Mouse (Mus musculus) ES-Bruce4 (cell line): ENCODE measurements at regions not wholly inside any gene's neighbourhood (a gene's known extent, or its start where the extent isn't known, plus 50 kb on each side); places are given as distances from the start of the nearest gene placed in this dataset.

Experiments used
- H3K27ac ChIP-seq: 2 replicates; pipeline ENCODE4 v1.5.1; 2012; ENCODE audit warnings: low read length, inconsistent platforms; ENCODE audit not compliant: insufficient read depth
- H3K27me3 ChIP-seq: 2 replicates; pipeline ENCODE4 v1.6.1; 2012; ENCODE audit warnings: mild to moderate bottlenecking, low read length, inconsistent platforms; ENCODE audit not compliant: control insufficient read depth, poor library complexity, insufficient read depth, severe bottlenecking
- H3K36me3 ChIP-seq: 2 replicates; pipeline ENCODE4 v1.6.1; 2012; ENCODE audit warnings: inconsistent platforms, mild to moderate bottlenecking, low read length, moderate library complexity; ENCODE audit not compliant: control insufficient read depth, poor library complexity, insufficient read depth, severe bottlenecking
- H3K4me1 ChIP-seq: one replicate; pipeline ENCODE4 v1.8.1; 2011; ENCODE audit warnings: low read length; ENCODE audit not compliant: control insufficient read depth, insufficient read depth
- H3K4me3 ChIP-seq: 2 replicates; pipeline ENCODE4 v1.5.1; 2011; ENCODE audit warnings: low read depth, mild to moderate bottlenecking, low read length
- H3K9ac ChIP-seq: 2 replicates; pipeline ENCODE4 v1.6.1; 2012; ENCODE audit warnings: low read depth, mild to moderate bottlenecking, inconsistent platforms; ENCODE audit not compliant: poor library complexity, severe bottlenecking
- H3K9me3 ChIP-seq: replicated peaks from 2 replicates; pipeline ENCODE4 v1.6.1; 2012; ENCODE audit warnings: mild to moderate bottlenecking, low read length, inconsistent platforms; ENCODE audit not compliant: control insufficient read depth, poor library complexity, insufficient read depth, severe bottlenecking
- CTCF ChIP-seq: IDR thresholded peaks from one replicate; pipeline ENCODE4 v1.8.1; 2011; ENCODE audit warnings: low read depth, low read length
- EP300 ChIP-seq: IDR thresholded peaks from 2 replicates; pipeline ENCODE4 v1.6.1; 2011; ENCODE audit warnings: low read depth, low read length; ENCODE audit not compliant: insufficient read depth
- POLR2A ChIP-seq: IDR thresholded peaks from one replicate; pipeline ENCODE4 v1.8.1; 2011; ENCODE audit warnings: low read length; ENCODE audit not compliant: insufficient read depth

DNA sequence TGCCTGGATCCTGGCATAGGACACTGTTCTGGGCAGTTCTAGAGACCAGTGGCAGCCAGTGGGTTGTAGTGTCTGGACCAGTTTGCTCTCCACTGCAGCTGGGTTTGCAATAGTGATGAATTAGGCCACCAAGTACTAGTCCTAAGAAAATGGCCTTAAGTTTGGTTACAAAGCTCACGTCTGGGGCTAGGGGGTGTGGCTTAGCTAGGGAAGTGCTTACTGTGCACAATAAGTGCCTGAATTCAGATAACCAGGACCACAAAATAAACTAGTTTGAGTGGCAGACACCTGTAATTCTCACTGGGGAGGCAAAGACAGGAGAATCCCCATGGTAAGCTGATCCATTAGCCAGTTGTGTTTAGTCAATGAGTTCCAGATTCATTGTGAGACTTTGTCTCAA, 59.3 kb upstream of the Atl2 start:
- Histone ChIP-seq H3K27ac (no peak overlapping the region), H3K4me3 (no peak overlapping the region), H3K27me3 (no peaks in the 10 kb centered on the region), H3K9ac (no peak overlapping the region), H3K9me3 (no peaks in the 10 kb centered on the region), H3K36me3 (no peaks in the 10 kb centered on the region), H3K4me1 (peaks cover 3% of the 10 kb centered on the region)
- TF ChIP-seq CTCF = no peak

GRCm38 (mm10) chr17:79954624-79955244, 58.8 kb upstream of the Atl2 start:
- Histone ChIP-seq H3K4me1 (no peaks in the 10 kb centered on the region), H3K4me3 (no peak overlapping the region), H3K27ac (no peak overlapping the region), H3K9me3 (no peaks in the 10 kb centered on the region), H3K27me3 (no peaks in the 10 kb centered on the region), H3K9ac (no peak overlapping the region), H3K36me3 (no peaks in the 10 kb centered on the region)
- TF ChIP-seq CTCF = no peak
- no peak for TF ChIP-seq POLR2A
- TF ChIP-seq EP300 = no peak

DNA sequence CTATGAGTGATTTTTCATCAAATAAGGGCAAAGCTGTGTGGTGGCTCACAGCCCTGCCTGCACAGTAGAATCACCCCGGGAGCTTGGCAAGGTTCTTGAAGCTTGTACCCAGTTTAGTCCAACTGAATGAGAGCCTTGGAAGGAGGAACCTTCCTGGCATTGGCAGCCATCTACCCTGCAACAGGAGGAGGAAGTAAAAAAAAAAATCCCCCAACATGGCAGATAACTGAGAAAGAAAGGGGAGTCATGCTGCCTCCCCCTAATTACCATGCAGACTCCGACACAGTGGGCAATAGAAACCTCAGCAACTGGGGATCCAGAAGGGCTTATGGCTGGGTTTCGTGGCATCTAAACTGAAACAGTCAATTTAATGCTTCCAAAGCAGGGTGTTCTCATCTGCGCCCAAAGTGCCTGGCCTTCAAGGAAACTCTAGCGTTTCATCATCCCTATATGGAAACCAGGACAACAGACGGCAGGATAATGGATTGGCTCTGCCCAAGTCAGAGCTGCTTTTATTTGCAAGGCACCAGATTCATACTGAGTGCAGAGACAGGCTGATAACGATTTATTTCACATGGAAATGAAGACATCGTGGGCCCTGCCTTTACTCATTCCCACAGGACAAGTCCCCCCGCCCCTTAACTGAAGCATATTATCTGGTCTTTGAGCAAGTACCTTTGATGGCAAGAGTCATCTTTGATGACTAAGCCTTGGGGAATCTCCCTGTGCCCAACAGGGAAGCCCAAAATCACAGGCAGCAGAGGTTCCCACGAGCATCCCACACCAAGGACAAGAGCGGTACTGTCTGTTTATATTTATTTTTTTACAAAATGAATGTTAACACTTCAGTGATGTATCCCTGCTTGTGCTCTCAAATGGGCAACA, 52.9 kb upstream of the Atl2 start:
- Histone ChIP-seq H3K4me3 (no peak overlapping the region), H3K27me3 (no peaks in the 10 kb centered on the region), H3K27ac (peak overlapping the region; percentile 17; the same call in 1 of the 2 replicates), H3K9me3 (no peaks in the 10 kb centered on the region), H3K4me1 (no peaks in the 10 kb centered on the region), H3K9ac (no peak overlapping the region), H3K36me3 (no peaks in the 10 kb centered on the region)
- no peak for TF ChIP-seq EP300
- TF ChIP-seq POLR2A = no peak
- TF ChIP-seq CTCF = no peak
